Mouse (Mus musculus) embryonic facial prominence, embryonic 14.5 days (tissue): ENCODE data around the gene Mapk8ip2. TPM values are rescaled to one million over a fixed set of nuclear protein-coding genes. Genes with fewer than 3 reads are reported as not detected.

Experiments used
- ATAC-seq: fragments of 200-750 bp; cut with Nextera tagmentation; 2 replicates; pipeline ENCODE4 v1.8.0; 2017; ENCODE audit warnings: low read depth, moderate number of reproducible peaks, moderate TSS enrichment
- DNase-seq: peaks from one replicate; pipeline ENCODE4 v3.0.0-alpha.2; 2015; ENCODE audit warnings: low spot score
- H3K27ac ChIP-seq: fragments of 300-500 bp; sonication (generic); replicated peaks from 2 replicates; pipeline ENCODE4 v1.5.1; 2014; ENCODE audit warnings: low read depth, mild to moderate bottlenecking, low read length, moderate library complexity
- H3K27me3 ChIP-seq: fragments of 300-500 bp; sonication (generic); replicated peaks from 2 replicates; pipeline ENCODE4 v1.6.1; 2014; ENCODE audit warnings: low read length; ENCODE audit not compliant: control insufficient read depth, insufficient read depth
- H3K36me3 ChIP-seq: fragments of 300-500 bp; sonication (generic); 2 replicates; pipeline ENCODE4 v1.6.1; 2014; ENCODE audit warnings: low read length, mixed read lengths; ENCODE audit not compliant: control insufficient read depth, insufficient read depth
- H3K4me1 ChIP-seq: fragments of 300-500 bp; sonication (generic); 2 replicates; pipeline ENCODE4 v1.6.1; 2014; ENCODE audit warnings: antibody characterized with exemption, low read length; ENCODE audit not compliant: control insufficient read depth, insufficient read depth
- H3K4me2 ChIP-seq: fragments of 300-500 bp; sonication (generic); 2 replicates; pipeline ENCODE4 v1.6.1; 2014; ENCODE audit warnings: low read depth, mild to moderate bottlenecking, low read length, moderate library complexity, mixed read lengths
- H3K4me3 ChIP-seq: fragments of 300-500 bp; sonication (generic); 2 replicates; pipeline ENCODE4 v1.5.1; 2014; ENCODE audit warnings: low read depth, mild to moderate bottlenecking, low read length
- H3K9ac ChIP-seq: fragments of 300-500 bp; sonication (generic); 2 replicates; pipeline ENCODE4 v1.6.1; 2014; ENCODE audit warnings: low read depth, mild to moderate bottlenecking, low read length, moderate library complexity, mixed read lengths
- H3K9me3 ChIP-seq: fragments of 300-500 bp; sonication (generic); 2 replicates; pipeline ENCODE4 v1.6.1; 2016; ENCODE audit warnings: low read length; ENCODE audit not compliant: control insufficient read depth
- WGBS: fragments of 180-500 bp; shearing (Covaris S2); extraction: QIAGEN DNeasy Blood & Tissue Kit; methylation state at CpG from one replicate; pipeline ENCODE4 v1.1.7; 2014; 5-methylcytosine and 5-hydroxymethylcytosine counted together
- polyA plus RNA-seq: library from polyadenylated mRNA; unstranded; fragments of >200 nt; fragmentation: Nextera tagmentation; extraction: Ambion mirVana; gene quantifications from 2 replicates; pipeline ENCODE4 v1.2.1, GENCODE M21; 2014

Gene Mapk8ip2
- polyA plus RNA-seq, 1 experiment from 2014 or later = 4.3 TPM

DNA sequence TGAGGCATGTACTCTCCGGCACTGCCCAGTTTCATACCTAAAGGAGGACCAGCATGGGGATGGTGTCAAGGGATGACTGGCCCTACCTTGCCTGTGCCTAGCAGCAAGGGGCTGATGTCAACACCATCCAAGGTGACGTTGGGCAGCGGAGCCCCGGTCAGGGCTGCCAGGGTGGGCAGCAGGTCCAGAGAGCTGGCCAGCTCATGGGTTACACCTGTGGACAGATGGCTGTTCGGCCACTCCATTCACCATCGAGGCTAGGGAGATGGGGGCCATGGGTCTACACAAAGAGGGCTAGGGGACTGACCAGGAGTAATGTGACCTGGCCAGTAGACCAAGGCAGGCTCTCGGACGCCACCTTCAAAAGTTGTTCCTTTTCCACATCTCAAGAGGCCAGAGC, 20.2 kb downstream of the Mapk8ip2 start:
- 99% methylated on average over 8 of the region's 8 CpGs for WGBS
- no peak overlapping the region for H3K27ac ChIP-seq

DNA sequence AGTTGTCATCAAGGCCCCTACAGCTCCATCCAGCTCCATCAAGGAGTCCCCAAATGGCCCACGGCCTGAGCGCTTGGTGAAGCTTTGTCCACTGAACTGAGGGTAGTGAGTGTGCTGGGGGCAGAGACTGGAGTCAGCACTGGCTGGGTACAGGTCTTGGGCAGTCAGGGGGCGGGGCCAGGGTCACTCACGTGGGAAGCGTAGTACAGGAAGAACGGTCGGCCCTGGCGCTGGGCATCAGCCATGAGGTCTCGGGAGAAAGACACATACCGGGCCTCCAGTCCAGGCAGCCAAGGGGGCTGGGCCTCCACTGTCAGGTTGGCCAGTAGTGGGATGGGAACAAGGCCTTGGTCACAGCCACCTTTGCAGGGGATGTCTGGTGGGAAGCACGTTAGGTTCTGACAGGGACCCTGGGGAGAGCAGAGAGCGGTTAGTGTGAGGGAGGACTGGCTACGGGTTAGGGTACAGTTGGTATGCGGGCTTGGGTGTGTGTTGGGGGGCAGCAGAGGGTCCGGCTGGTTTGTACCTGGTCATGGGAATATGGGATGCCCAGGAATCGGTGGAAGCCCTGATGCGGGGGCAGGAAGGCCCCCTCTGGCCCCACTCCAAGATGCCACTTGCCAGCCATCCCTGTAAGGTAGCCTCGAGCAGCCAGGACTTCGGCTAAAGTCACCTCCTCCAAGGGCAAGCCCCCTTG, 21.0 kb downstream of the Mapk8ip2 start:
- no peak for DNase-seq
- no peak overlapping the region for H3K4me3 ChIP-seq
- no peaks in the 10 kb centered on the region for H3K36me3 ChIP-seq
- no peaks in the 10 kb centered on the region for H3K9me3 ChIP-seq
- H3K9ac ChIP-seq = no peak overlapping the region
- peak overlapping the region; percentile 96 for H3K4me2 ChIP-seq
- ATAC-seq = no peak
- 92% methylated on average over 19 of the region's 19 CpGs for WGBS
- H3K27me3 ChIP-seq = no peaks in the 10 kb centered on the region
- peaks cover 12% of the 10 kb centered on the region for H3K4me1 ChIP-seq
- no peak overlapping the region for H3K27ac ChIP-seq

More for the DNA sequence above, 20.2 kb downstream of the Mapk8ip2 start:
- DNase-seq (no peak), ATAC-seq (no peak)
- Histone ChIP-seq H3K9ac (no peak overlapping the region), H3K4me2 (no peak overlapping the region), H3K9me3 (no peaks in the 10 kb centered on the region), H3K4me1 (peaks cover 12% of the 10 kb centered on the region), H3K4me3 (no peak overlapping the region), H3K36me3 (no peaks in the 10 kb centered on the region), H3K27me3 (no peaks in the 10 kb centered on the region)

DNA sequence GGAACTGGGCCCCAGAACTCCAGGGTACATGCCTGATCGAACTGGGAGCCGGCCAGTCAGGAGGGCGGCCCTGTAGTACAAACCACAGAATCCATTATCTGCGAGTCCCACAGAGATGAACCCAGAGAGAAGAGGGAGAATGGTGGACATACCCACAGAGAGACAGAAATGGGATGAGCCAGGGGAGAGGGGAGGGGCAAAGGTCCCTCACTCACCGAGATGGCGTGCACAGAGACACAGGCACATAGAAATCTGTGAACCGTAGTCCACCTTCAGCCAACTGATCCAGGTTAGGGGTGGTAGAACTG, 21.5 kb downstream of the Mapk8ip2 start:
- Histone ChIP-seq H3K9me3 (no peaks in the 10 kb centered on the region), H3K27me3 (no peaks in the 10 kb centered on the region), H3K4me2 (peak overlapping the region; percentile 96), H3K27ac (no peak overlapping the region), H3K9ac (peak overlapping the region; percentile 76), H3K4me3 (peak overlapping the region; percentile 63), H3K4me1 (peaks cover 12% of the 10 kb centered on the region), H3K36me3 (no peaks in the 10 kb centered on the region)
- WGBS = 89% methylated on average over 7 of the region's 7 CpGs
- DNase-seq = no peak
- ATAC-seq = no peak

DNA sequence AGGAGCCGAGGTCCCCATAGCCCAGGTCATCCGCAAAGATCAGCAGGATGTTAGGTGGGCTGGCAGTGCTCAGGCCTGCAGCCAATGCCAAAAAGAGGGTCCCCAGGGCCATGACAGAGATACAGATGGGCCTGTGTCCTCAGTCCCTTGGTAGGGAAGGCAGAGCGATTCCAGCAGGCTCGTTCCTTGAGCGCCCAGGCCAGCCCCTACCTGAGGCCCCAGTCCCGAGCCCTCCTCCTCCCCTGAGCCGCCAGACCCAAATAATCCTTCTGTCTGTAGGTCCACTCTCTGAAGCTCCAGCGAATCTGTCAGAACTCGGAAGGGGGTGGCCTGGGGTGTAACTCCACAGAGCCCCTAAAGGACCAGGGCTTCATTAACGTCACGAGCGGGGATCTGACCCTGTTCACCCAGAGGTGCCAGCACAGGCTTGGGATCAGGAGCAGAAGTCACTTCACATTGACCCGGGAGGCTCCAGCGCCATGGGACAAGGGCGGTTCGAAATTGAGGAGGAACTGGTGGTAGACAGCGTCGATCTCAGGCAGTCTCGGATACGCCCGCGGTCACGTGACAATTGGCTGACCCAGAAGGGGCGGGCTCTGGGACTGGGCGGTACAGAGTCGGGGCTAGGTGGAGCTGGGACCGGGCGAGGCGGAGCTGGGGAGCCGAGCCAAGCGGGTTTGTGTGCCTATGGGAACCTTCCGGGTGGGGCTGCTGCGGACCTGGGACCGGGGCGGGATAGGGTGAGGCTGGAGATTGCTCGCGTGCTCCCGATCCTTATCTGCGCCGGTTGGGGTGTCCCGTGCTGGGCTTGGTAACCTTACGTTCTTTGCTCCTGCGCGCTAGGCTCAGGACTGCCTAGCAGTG, 22.1 kb downstream of the Mapk8ip2 start:
- Histone ChIP-seq H3K27ac (peak overlapping the region; percentile 72), H3K4me2 (peak overlapping the region; percentile 96), H3K4me1 (peaks cover 12% of the 10 kb centered on the region), H3K36me3 (no peaks in the 10 kb centered on the region), H3K4me3 (peak overlapping the region; percentile 63), H3K9me3 (no peaks in the 10 kb centered on the region), H3K9ac (peak overlapping the region; percentile 76), H3K27me3 (no peaks in the 10 kb centered on the region)
- 11% methylated on average over 36 of the region's 44 CpGs for WGBS
- DNase-seq (peak; percentile 96), ATAC-seq (peak; percentile 99)

DNA sequence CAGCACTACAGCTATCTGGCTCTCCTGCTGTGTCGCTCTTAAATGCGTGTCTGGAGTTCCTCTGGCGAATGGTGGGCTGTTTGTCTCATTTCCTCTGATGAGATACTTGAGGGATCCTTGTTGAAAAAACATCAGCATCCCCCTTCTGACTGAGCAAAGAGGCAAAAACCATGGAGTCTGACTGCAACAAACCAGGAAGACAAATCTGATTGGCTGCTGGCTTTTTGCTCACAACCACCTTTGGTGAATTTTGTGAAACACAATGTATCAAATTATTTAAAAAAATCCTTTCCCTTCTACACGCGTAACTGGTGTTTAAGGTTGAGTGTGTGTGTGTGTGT, 22.7 kb downstream of the Mapk8ip2 start:
- Histone ChIP-seq H3K4me2 (peak overlapping the region; percentile 96), H3K4me3 (peak overlapping the region; percentile 63), H3K4me1 (peaks cover 12% of the 10 kb centered on the region), H3K9me3 (no peaks in the 10 kb centered on the region), H3K9ac (peak overlapping the region; percentile 76), H3K36me3 (no peaks in the 10 kb centered on the region), H3K27ac (peak overlapping the region; percentile 72), H3K27me3 (no peaks in the 10 kb centered on the region)
- 3% methylated on average over 5 of the region's 5 CpGs for WGBS
- DNase-seq (no peak), ATAC-seq (no peak; the same call in 1 of the 2 replicates)

- Histone ChIP-seq H3K4me2 (peak within 1 kb of the TSS; percentile 96), H3K4me3 (peak within 1 kb of the TSS; percentile 63), H3K27ac (peak within 1 kb of the TSS; percentile 72), H3K27me3 (no peaks in the 10 kb centered on the region), H3K9ac (peak within 1 kb of the TSS; percentile 76), H3K36me3 (no peaks in the 10 kb centered on the region), H3K9me3 (no peaks in the 10 kb centered on the region), H3K4me1 (peaks cover 12% of the 10 kb centered on the region)
- ATAC-seq = no peak
- WGBS = 34% methylated on average over 9 of the region's 9 CpGs
- no peak for DNase-seq
Measured at GRCm38 (mm10) chr15:89477091-89477491, 23.4 kb downstream of the Mapk8ip2 start, which contains the start of gene Arsa. Arsa (minus strand) TSS chr15:89477425.

- Histone ChIP-seq H3K9me3 (0 out of 2 replicates have a peak, but pooled peaks cover 3% of the 10 kb centered on the region), H3K4me1 (peaks cover 12% of the 10 kb centered on the region), H3K27me3 (no peaks in the 10 kb centered on the region), H3K4me3 (no peak overlapping the region), H3K4me2 (no peak overlapping the region), H3K27ac (no peak overlapping the region), H3K36me3 (no peaks in the 10 kb centered on the region), H3K9ac (no peak overlapping the region)
- ATAC-seq (no peak), DNase-seq (no peak)
- 53% methylated on average over 8 of the region's 8 CpGs for WGBS
Measured at GRCm38 (mm10) chr15:89477806-89478205, 24.1 kb downstream of the Mapk8ip2 start.

- no peaks in the 10 kb centered on the region for H3K36me3 ChIP-seq
- no peaks in the 10 kb centered on the region for H3K27me3 ChIP-seq
- ATAC-seq = no peak
- no peak overlapping the region for H3K27ac ChIP-seq
- 0 out of 2 replicates have a peak, but pooled peaks cover 3% of the 10 kb centered on the region for H3K9me3 ChIP-seq
- no peak overlapping the region for H3K4me3 ChIP-seq
- H3K4me2 ChIP-seq = no peak overlapping the region
- 81% methylated on average over 3 of the region's 3 CpGs for WGBS
- peaks cover 12% of the 10 kb centered on the region for H3K4me1 ChIP-seq
- DNase-seq = no peak
- H3K9ac ChIP-seq = no peak overlapping the region
Measured at GRCm38 (mm10) chr15:89478622-89479021, 24.9 kb downstream of the Mapk8ip2 start.
